Mouse (Mus musculus) stomach, postnatal 0 days (tissue): Measurements from ENCODE around the gene Fam184a.

Experiments used
- CTCF ChIP-seq: IDR thresholded peaks from 2 replicates; pipeline ENCODE4 v1.5.1; 2016; ENCODE audit warnings: antibody characterized with exemption, low read depth, mild to moderate bottlenecking, moderate library complexity
- EP300 ChIP-seq: optimal IDR thresholded peaks from 2 replicates; pipeline ENCODE3; 2016; ENCODE audit warnings: antibody characterized with exemption

DNA sequence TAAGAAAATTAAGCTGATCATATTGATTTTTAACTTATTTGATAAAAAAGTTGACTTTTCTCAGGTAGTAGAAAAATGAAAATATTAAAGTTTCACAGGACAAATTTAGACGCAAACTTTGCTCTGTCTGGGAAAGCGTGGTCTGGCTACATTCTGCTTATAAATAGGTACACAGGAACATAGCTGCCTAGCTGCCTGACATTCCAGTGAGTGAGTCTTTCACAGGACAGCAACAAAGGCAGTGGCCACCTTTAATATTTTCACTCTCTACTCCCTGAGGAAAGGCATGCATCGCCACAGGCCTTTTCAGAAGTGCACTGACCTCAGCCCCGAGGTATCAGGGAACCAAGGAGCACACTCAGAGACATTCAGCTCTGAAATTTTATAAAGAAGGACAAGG lies 89.1 kb downstream of the Fam184a start:
- TF ChIP-seq CTCF (no peak), EP300 (no peak)
